Mouse (Mus musculus) CH12.LX (cell line): ENCODE measurements around the gene Zfp408. TPM values are rescaled to one million over a fixed set of nuclear protein-coding genes. Genes with fewer than 3 reads are reported as not detected.

Experiments
- DNase-seq: peaks from one replicate; pipeline ENCODE4 v3.0.0-alpha.2; 2013; ENCODE audit errors: extremely low read depth
- H3K27ac ChIP-seq: 2 replicates; pipeline ENCODE4 v1.5.1; 2012; ENCODE audit warnings: low read depth, mild to moderate bottlenecking, control low read depth, moderate library complexity; ENCODE audit not compliant: insufficient read depth
- H3K27me3 ChIP-seq: replicated peaks from 2 replicates; pipeline ENCODE3; 2012; ENCODE audit warnings: inconsistent platforms
- H3K36me3 ChIP-seq, 2 experiments: replicated peaks in 1 of 2; 2 replicates each; pipeline versions ENCODE3 to v1.6.1; 2012; ENCODE audit warnings: inconsistent platforms in 1 of 2, low read length in 1 of 2, mild to moderate bottlenecking in 1 of 2, mixed read lengths in 1 of 2, moderate library complexity in 1 of 2; ENCODE audit not compliant: control insufficient read depth in 1 of 2, insufficient read depth in 1 of 2
- H3K4me1 ChIP-seq, 2 experiments: 2 replicates each; pipeline ENCODE4 v1.6.1; 2012; ENCODE audit warnings: inconsistent platforms in 1 of 2, moderate library complexity in 1 of 2; ENCODE audit not compliant: insufficient read depth in 2 of 2, control insufficient read depth in 1 of 2
- H3K4me2 ChIP-seq: 2 replicates; pipeline ENCODE4 v1.6.1; 2012; ENCODE audit warnings: low read depth, mild to moderate bottlenecking, control low read depth; ENCODE audit not compliant: poor library complexity, insufficient read depth, severe bottlenecking
- H3K4me3 ChIP-seq, 3 experiments: fragments of 150-350 bp in 1 of 3; sonication (generic) in 1 of 3; replicated peaks in 1 of 3; 2 replicates each; pipeline versions ENCODE3 to v1.5.1; 2011 to 2012; ENCODE audit warnings: low read depth in 2 of 3, low read length in 2 of 3, mild to moderate bottlenecking in 2 of 3, moderate library complexity in 2 of 3, control low read depth in 1 of 3, improper control_type of control experiment in 1 of 3, inconsistent platforms in 1 of 3, mixed read lengths in 1 of 3; ENCODE audit not compliant: poor library complexity in 1 of 3
- H3K79me2 ChIP-seq: replicated peaks from 2 replicates; pipeline ENCODE4 v1.6.1; 2012; ENCODE audit warnings: mild to moderate bottlenecking, moderate library complexity; ENCODE audit not compliant: control insufficient read depth, poor library complexity, insufficient read depth, severe bottlenecking; ENCODE audit errors: extremely low read depth
- H3K9ac ChIP-seq: 2 replicates; pipeline ENCODE4 v1.6.1; 2012; ENCODE audit warnings: low read depth, mild to moderate bottlenecking, control low read depth, moderate library complexity; ENCODE audit not compliant: insufficient read depth
- H3K9me3 ChIP-seq: replicated peaks from 2 replicates; pipeline ENCODE3; 2012; ENCODE audit warnings: low read length, inconsistent platforms, mixed read lengths
- BHLHE40 ChIP-seq: IDR thresholded peaks from 2 replicates; pipeline ENCODE4 v1.6.1; 2011; ENCODE audit warnings: mild to moderate bottlenecking, low read depth, low read length, improper control_type of control experiment
- CHD1 ChIP-seq: IDR thresholded peaks from 2 replicates; pipeline ENCODE4 v1.6.1; 2012; ENCODE audit warnings: low read depth, low read length, improper control_type of control experiment, inconsistent platforms
- CTCF ChIP-seq, 2 experiments: IDR thresholded peaks in 1 of 2; conservative IDR thresholded peaks in 1 of 2; 2 replicates each; pipeline ENCODE4 v1.5.1; 2011 to 2012; ENCODE audit warnings: low read depth in 2 of 2, low read length in 2 of 2, improper control_type of control experiment in 1 of 2, inconsistent platforms in 1 of 2, mild to moderate bottlenecking in 1 of 2, moderate library complexity in 1 of 2
- E2F4 ChIP-seq: IDR thresholded peaks from 2 replicates; pipeline ENCODE4 v1.6.1; 2011; ENCODE audit warnings: low read depth, low read length, improper control_type of control experiment; ENCODE audit not compliant: insufficient replicate concordance
- EP300 ChIP-seq: IDR thresholded peaks from 2 replicates; pipeline ENCODE4 v1.6.1; 2011; ENCODE audit warnings: low read length, improper control_type of control experiment
- ETS1 ChIP-seq: conservative IDR thresholded peaks from 2 replicates; pipeline ENCODE4 v1.6.1; 2012; ENCODE audit warnings: low read depth, mild to moderate bottlenecking, inconsistent platforms, low read length, improper control_type of control experiment, moderate library complexity
- HCFC1 ChIP-seq: IDR thresholded peaks from 2 replicates; pipeline ENCODE4 v1.6.1; 2012; ENCODE audit warnings: low read depth, mild to moderate bottlenecking, inconsistent platforms, low read length, improper control_type of control experiment
- IRF4 ChIP-seq: IDR thresholded peaks from 2 replicates; pipeline ENCODE4 v1.6.1; 2014; ENCODE audit warnings: low read depth, mild to moderate bottlenecking, inconsistent platforms, low read length, improper control_type of control experiment
- JUND ChIP-seq: conservative IDR thresholded peaks from 2 replicates; pipeline ENCODE4 v1.6.1; 2011; ENCODE audit warnings: low read depth, low read length, improper control_type of control experiment
- KAT2A ChIP-seq: IDR thresholded peaks from 2 replicates; pipeline ENCODE4 v1.6.1; 2012; ENCODE audit warnings: low read length, improper control_type of control experiment, inconsistent platforms; ENCODE audit not compliant: insufficient replicate concordance
- MAFK ChIP-seq: IDR thresholded peaks from 2 replicates; pipeline ENCODE4 v1.6.1; 2011; ENCODE audit warnings: low read length, improper control_type of control experiment; ENCODE audit not compliant: insufficient replicate concordance
- MAX ChIP-seq: IDR thresholded peaks from 2 replicates; pipeline ENCODE4 v1.6.1; 2011; ENCODE audit warnings: low read length, improper control_type of control experiment
- MYC ChIP-seq: IDR thresholded peaks from 2 replicates; pipeline ENCODE4 v1.6.1; 2011; ENCODE audit warnings: low read depth, mild to moderate bottlenecking, improper control_type of control experiment, low read length
- PAX5 ChIP-seq: IDR thresholded peaks from 2 replicates; pipeline ENCODE4 v1.6.1; 2012; ENCODE audit warnings: low read length, inconsistent platforms, mixed read lengths
- POLR2AphosphoS2 ChIP-seq: IDR thresholded peaks from 2 replicates; pipeline ENCODE4 v1.6.1; 2011; ENCODE audit warnings: low read depth, low read length, improper control_type of control experiment
- RCOR1 ChIP-seq: conservative IDR thresholded peaks from 2 replicates; pipeline ENCODE4 v1.6.1; 2012; ENCODE audit warnings: low read depth, mild to moderate bottlenecking, inconsistent platforms, low read length, improper control_type of control experiment
- SIN3A ChIP-seq: IDR thresholded peaks from 2 replicates; pipeline ENCODE4 v1.6.1; 2012; ENCODE audit warnings: low read length, improper control_type of control experiment, inconsistent platforms
- TBP ChIP-seq: conservative IDR thresholded peaks from 2 replicates; pipeline ENCODE4 v1.6.1; 2011; ENCODE audit warnings: low read depth, low read length, improper control_type of control experiment
- USF1 ChIP-seq: IDR thresholded peaks from 2 replicates; pipeline ENCODE4 v1.6.1; 2014; ENCODE audit warnings: low read depth, mild to moderate bottlenecking, inconsistent platforms, low read length, improper control_type of control experiment
- USF2 ChIP-seq: conservative IDR thresholded peaks from 2 replicates; pipeline ENCODE4 v1.6.1; 2011; ENCODE audit warnings: low read depth, low read length, improper control_type of control experiment
- ZC3H11A ChIP-seq: IDR thresholded peaks from 2 replicates; pipeline ENCODE4 v1.6.1; 2012; ENCODE audit warnings: low read depth, mild to moderate bottlenecking, inconsistent platforms, low read length, improper control_type of control experiment
- ZKSCAN1 ChIP-seq: IDR thresholded peaks from 2 replicates; pipeline ENCODE4 v1.6.1; 2012; ENCODE audit warnings: low read depth, inconsistent platforms, low read length, improper control_type of control experiment, borderline replicate concordance
- ZMIZ1 ChIP-seq: IDR thresholded peaks from 2 replicates; pipeline ENCODE4 v1.6.1; 2012; ENCODE audit warnings: low read depth, mild to moderate bottlenecking, inconsistent platforms, low read length, improper control_type of control experiment
- dilution Hi-C: fragments of 300-500 bp; cut with MboI; formaldehyde crosslinking; loops from 2 replicates; pipeline ENCODE4 v1.14.3; 2020; ENCODE audit warnings: low sequenced_read_pairs; ENCODE audit not compliant: extremely low pct_unique_long_range_greater_than_20kb, extremely low pct_ligation_motif_present
- in situ Hi-C: fragments of 300-500 bp; cut with MboI; formaldehyde crosslinking; loops from 3 replicates; pipeline ENCODE4 v1.14.3; 2019; ENCODE audit warnings: low sequenced_read_pairs, low pct_ligation_motif_present, low pct_unique_long_range_greater_than_20kb, mixed read lengths
- polyA plus RNA-seq: library from polyadenylated mRNA; unstranded; fragments of >175 nt; gene quantifications from 2 replicates; pipeline ENCODE4 v1.2.1, GENCODE M21; 2012; ENCODE audit warnings: low read depth; ENCODE audit not compliant: insufficient read length
- total RNA-seq, 2 experiments: library from RNA; depleted of rRNA; stranded (reverse); fragments of 300-350 nt in 1 of 2; fragments of >200 nt in 1 of 2; gene quantifications; 2 replicates each; pipeline ENCODE4 v1.2.3; 2012 to 2014

Gene Zfp408
- total and polyA plus RNA-seq, 3 experiments, result 8.1 to 16.0 (median 9.2) TPM

DNA sequence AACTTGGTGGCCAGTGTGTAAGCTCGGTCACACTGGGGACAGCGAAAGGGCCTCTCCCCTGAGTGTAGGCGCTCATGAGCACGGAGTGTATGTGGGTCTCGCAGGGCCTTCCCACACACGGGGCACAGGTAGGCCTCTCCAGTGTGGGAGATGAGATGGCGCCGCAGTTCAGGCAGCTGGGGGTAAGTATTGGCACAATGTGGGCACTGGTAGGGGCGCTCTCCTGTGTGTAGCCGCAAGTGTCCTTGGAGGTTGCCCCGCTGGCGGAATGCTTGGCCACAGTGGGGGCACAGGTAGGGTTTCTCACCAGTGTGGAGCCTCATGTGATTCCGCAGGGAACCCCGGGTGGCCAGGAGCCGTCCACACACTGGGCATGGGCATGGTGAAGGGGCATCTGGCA is 4.2 kb downstream of the Zfp408 start:
- DNase-seq, result no peak
- no peak overlapping the region for H3K4me2 ChIP-seq
- dilution Hi-C loops, result no loop called here
- H3K9ac ChIP-seq, result no peak overlapping the region
- H3K36me3 ChIP-seq, result peaks cover 46 to 62% of the 10 kb centered on the region in 2 experiments
- no peaks in the 10 kb centered on the region for H3K9me3 ChIP-seq
- no peak overlapping the region for H3K4me3 ChIP-seq
- peaks cover 0 to 14% of the 10 kb centered on the region in 2 experiments; a peak in 2 of 4 replicates for H3K4me1 ChIP-seq
- in situ Hi-C loops, result no loop called here
- no peak overlapping the region for H3K27ac ChIP-seq
- peaks cover 16% of the 10 kb centered on the region for H3K79me2 ChIP-seq
- no peaks in the 10 kb centered on the region for H3K27me3 ChIP-seq
- TF ChIP-seq ZC3H11A (no peak), MYC (no peak), PAX5 (no peak), ZKSCAN1 (no peak), IRF4 (no peak), MAFK (no peak)

DNA sequence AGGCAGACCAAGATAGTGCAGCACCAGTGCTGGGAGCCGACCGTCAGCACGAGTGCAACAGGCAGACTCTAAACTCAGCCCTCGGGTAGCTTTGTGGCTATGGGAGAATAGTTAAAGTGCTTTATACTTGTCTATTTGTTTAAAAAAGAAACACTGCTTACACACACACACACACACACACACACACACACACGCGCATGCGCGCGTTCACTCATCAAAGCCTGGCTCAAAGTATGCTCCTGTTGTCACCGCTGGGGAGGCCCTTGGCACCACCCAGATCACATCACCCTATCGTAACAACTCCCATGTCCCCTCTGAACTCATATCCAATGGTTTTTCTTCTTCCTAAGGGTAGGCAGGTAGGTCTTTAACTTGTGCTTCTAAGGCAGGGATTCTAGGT is 5.6 kb downstream of the Zfp408 start:
- Histone ChIP-seq H3K27me3 (no peaks in the 10 kb centered on the region), H3K79me2 (peaks cover 9% of the 10 kb centered on the region), H3K4me2 (no peak overlapping the region), H3K9me3 (no peaks in the 10 kb centered on the region), H3K4me3 (no peak overlapping the region), H3K27ac (no peak overlapping the region), H3K36me3 (peaks cover 46 to 62% of the 10 kb centered on the region in 2 experiments), H3K4me1 (peaks cover 0 to 14% of the 10 kb centered on the region in 2 experiments; a peak in 2 of 4 replicates), H3K9ac (no peak overlapping the region)
- dilution Hi-C loops, result no loop called here
- in situ Hi-C loops, result no loop called here
- no peak for TF ChIP-seq MYC
- TF ChIP-seq E2F4, result no peak
- no peak for TF ChIP-seq HCFC1
- TF ChIP-seq BHLHE40, result no peak
- no peak for TF ChIP-seq ETS1
- TF ChIP-seq KAT2A, result no peak
- no peak for TF ChIP-seq CHD1
- no peak for TF ChIP-seq EP300
- TF ChIP-seq ZC3H11A, result no peak
- no peak for TF ChIP-seq ZMIZ1
- no peak for TF ChIP-seq USF2
- no peak for TF ChIP-seq MAX
- no peak for TF ChIP-seq POLR2AphosphoS2
- TF ChIP-seq CTCF (conservative IDR thresholded peaks at IDR 0.05 in 1 of 2, IDR thresholded peaks at IDR 0.05 in 1 of 2; ENCODE audit: low read depth in 2 of 2, low read length in 2 of 2), result no peak
- TF ChIP-seq JUND, result no peak
- TF ChIP-seq SIN3A, result no peak
- no peak for TF ChIP-seq TBP
- no peak for TF ChIP-seq RCOR1
- TF ChIP-seq USF1, result no peak
- no peak for DNase-seq
